8 mouse cellular contexts compared by ENCODE assay signal in genomic region chr5:142894918-142895613, GRCm38 (mm10). TPM values are rescaled to one million over a fixed set of nuclear protein-coding genes. Genes with fewer than 3 reads are reported as not detected.
DNase-seq lines count a peak whose midpoint lies in the region; ATAC-seq lines count a peak whose summit lies in the region.

Fbxl18 (minus strand) TSS chr5:142895421.

- H3K27ac ChIP-seq in forebrain, embryonic 14.5 days (ENCODE audit: low read depth, low read length) = peak within 1 kb of the TSS; percentile 70; the same call in 1 of the 2 replicates
- peak within 1 kb of the TSS; percentile 26; the same call in 1 of the 2 replicates for H3K27ac ChIP-seq in lung, embryonic 15.5 days

- no peaks in the 10 kb centered on the region for H3K9me3 ChIP-seq in forebrain, embryonic 14.5 days (replicated peaks; ENCODE audit: control insufficient read depth, low read length)
- no peaks in the 10 kb centered on the region for H3K9me3 ChIP-seq in lung, embryonic 15.5 days

- peak; percentile 93 for ATAC-seq in cerebellum, adult (ENCODE audit: insufficient number of reproducible peaks, low FRiP score, low TSS enrichment)
- ATAC-seq in forebrain, embryonic 14.5 days = peak; percentile 98
- peak; percentile 91 for ATAC-seq in lung, embryonic 15.5 days (ENCODE audit: borderline replicate concordance, extremely low read depth, low FRiP score, low TSS enrichment)

- peak within 1 kb of the TSS; percentile 78 for H3K4me3 ChIP-seq in forebrain, embryonic 14.5 days (ENCODE audit: low read depth, low read length)
- H3K4me3 ChIP-seq in lung, embryonic 15.5 days = peak within 1 kb of the TSS; percentile 87

- under 1% methylated on average over 40 of the region's 40 CpGs for WGBS in forebrain, embryonic 14.5 days
- under 1% methylated on average over 40 of the region's 40 CpGs for WGBS in lung, embryonic 15.5 days

- peak within 1 kb of the TSS; percentile 61 for H3K4me2 ChIP-seq in forebrain, embryonic 14.5 days (ENCODE audit: low read length)
- H3K4me2 ChIP-seq in lung, embryonic 15.5 days = peak within 1 kb of the TSS; percentile 87

- intact Hi-C loops in heart, postnatal 14 days (cut with DNase I) = no loop called here

- H3K9ac ChIP-seq in forebrain, embryonic 14.5 days (ENCODE audit: low read length) = peak within 1 kb of the TSS; percentile 89
- peak within 1 kb of the TSS; percentile 74 for H3K9ac ChIP-seq in lung, embryonic 15.5 days

- peak; percentile 90 for DNase-seq in ES-CJ7 (ENCODE audit: low read depth, low spot score)
- DNase-seq in forebrain, embryonic 14.5 days (ENCODE audit: low spot score) = peak; percentile 94
- DNase-seq in heart, postnatal 14 days = peak; percentile 90 to 94
- peak; percentile 83 to 93 for DNase-seq in layer of hippocampus, adult 18-20 months (ENCODE audit: low spot score in 2 of 2)
- peak; percentile 84 for DNase-seq in ovary, adult 18-20 months (ENCODE audit: low spot score)
- DNase-seq in thymus, postnatal 0 days (ENCODE audit: low spot score) = peak; percentile 88

- peaks cover 9% of the 10 kb centered on the region for H3K4me1 ChIP-seq in forebrain, embryonic 14.5 days (ENCODE audit: control insufficient read depth, insufficient read depth, low read length)
- H3K4me1 ChIP-seq in lung, embryonic 15.5 days = peaks cover 24% of the 10 kb centered on the region

- no peaks in the 10 kb centered on the region for H3K27me3 ChIP-seq in forebrain, embryonic 14.5 days (replicated peaks; ENCODE audit: control insufficient read depth, insufficient read depth, low read length)
- H3K27me3 ChIP-seq in lung, embryonic 15.5 days = no peaks in the 10 kb centered on the region

- peaks cover 20% of the 10 kb centered on the region for H3K36me3 ChIP-seq in forebrain, embryonic 14.5 days (ENCODE audit: control insufficient read depth, insufficient read depth, low read length)
- H3K36me3 ChIP-seq in lung, embryonic 15.5 days = peaks cover 14% of the 10 kb centered on the region

RNA-seq across cellular contexts. Expression of gene Fbxl18, which starts in this region (rescaled TPM):
- polyA plus RNA-seq in forebrain, embryonic 14.5 days (2014; fragmentation: Nextera tagmentation; extraction: Ambion mirVana) = 14.5 and 20.8 TPM in 2 replicates
- 1 to 10 TPM; 7.1 to 7.7 TPM for total RNA-seq in heart, postnatal 14 days (2021)
- total RNA-seq in layer of hippocampus, adult 18-20 months (2021) = 10 to 100 TPM; 33.9 to 37.6 TPM
- 11.1 and 13.5 TPM in 2 replicates for polyA plus RNA-seq in lung, embryonic 15.5 days (2015; fragmentation: Nextera tagmentation; extraction: Ambion mirVana)
- polyA plus RNA-seq in thymus, postnatal 0 days (2015; fragmentation: Nextera tagmentation; extraction: Ambion mirVana) = 4.7 and 5.9 TPM in 2 replicates

Comparison
In these comparisons a context has a peak if more than half of its experiments do, and no peak if none do; other contexts are left out.
1. Peak in every context shown above with its lines: DNase-seq, ATAC-seq, H3K4me3 ChIP-seq and H3K27ac ChIP-seq.